Mouse (Mus musculus) limb, embryonic 10.5 days (tissue): ENCODE data around the gene Creb3l4. TPM values are rescaled to one million over a fixed set of nuclear protein-coding genes. Genes with fewer than 3 reads are reported as not detected.
A peak's percentile ranks its signal among the peaks of the same experiment; 100 is the strongest.
"Not testable (repeated sequence)": the region's sequence is repeated elsewhere in the genome, so short reads cannot be mapped to it uniquely, and the experiment has no call there.

ENCODE experiments used
- DNase-seq: peaks from one replicate; pipeline ENCODE4 v3.0.0-alpha.2; 2017; ENCODE audit warnings: low spot score
- H3K27ac ChIP-seq: fragments of 300-500 bp; sonication (generic); 2 replicates; pipeline ENCODE4 v1.5.1; 2016; ENCODE audit warnings: mild to moderate bottlenecking
- H3K27me3 ChIP-seq: fragments of 300-500 bp; sonication (generic); 2 replicates; pipeline ENCODE4 v1.6.1; 2016; ENCODE audit warnings: low read depth, mild to moderate bottlenecking; ENCODE audit not compliant: poor library complexity, severe bottlenecking
- H3K36me3 ChIP-seq: fragments of 300-500 bp; sonication (generic); 2 replicates; pipeline ENCODE4 v1.6.1; 2016; ENCODE audit warnings: mild to moderate bottlenecking, moderate library complexity
- H3K4me1 ChIP-seq: fragments of 300-500 bp; sonication (generic); 2 replicates; pipeline ENCODE4 v1.6.1; 2016
- H3K4me3 ChIP-seq: fragments of 300-500 bp; sonication (generic); 2 replicates; pipeline ENCODE4 v1.5.1; 2016; ENCODE audit warnings: mild to moderate bottlenecking, moderate library complexity
- H3K9me3 ChIP-seq: fragments of 300-500 bp; sonication (generic); replicated peaks from 2 replicates; pipeline ENCODE4 v1.6.1; 2016; ENCODE audit warnings: mild to moderate bottlenecking
- WGBS: fragments of 180-500 bp; shearing (Covaris S2); methylation state at CpG from one replicate; pipeline ENCODE4 v1.1.7; 2016; 5-methylcytosine and 5-hydroxymethylcytosine counted together
- polyA plus RNA-seq: library from polyadenylated mRNA; unstranded; fragments of >200 nt; fragmentation: Nextera tagmentation; extraction: Ambion mirVana; gene quantifications from 2 replicates; pipeline ENCODE4 v1.2.1, GENCODE M21; 2016

The Creb3l4 gene
- polyA plus RNA-seq, 1 experiment from 2014 or later = 8.9 TPM

DNA sequence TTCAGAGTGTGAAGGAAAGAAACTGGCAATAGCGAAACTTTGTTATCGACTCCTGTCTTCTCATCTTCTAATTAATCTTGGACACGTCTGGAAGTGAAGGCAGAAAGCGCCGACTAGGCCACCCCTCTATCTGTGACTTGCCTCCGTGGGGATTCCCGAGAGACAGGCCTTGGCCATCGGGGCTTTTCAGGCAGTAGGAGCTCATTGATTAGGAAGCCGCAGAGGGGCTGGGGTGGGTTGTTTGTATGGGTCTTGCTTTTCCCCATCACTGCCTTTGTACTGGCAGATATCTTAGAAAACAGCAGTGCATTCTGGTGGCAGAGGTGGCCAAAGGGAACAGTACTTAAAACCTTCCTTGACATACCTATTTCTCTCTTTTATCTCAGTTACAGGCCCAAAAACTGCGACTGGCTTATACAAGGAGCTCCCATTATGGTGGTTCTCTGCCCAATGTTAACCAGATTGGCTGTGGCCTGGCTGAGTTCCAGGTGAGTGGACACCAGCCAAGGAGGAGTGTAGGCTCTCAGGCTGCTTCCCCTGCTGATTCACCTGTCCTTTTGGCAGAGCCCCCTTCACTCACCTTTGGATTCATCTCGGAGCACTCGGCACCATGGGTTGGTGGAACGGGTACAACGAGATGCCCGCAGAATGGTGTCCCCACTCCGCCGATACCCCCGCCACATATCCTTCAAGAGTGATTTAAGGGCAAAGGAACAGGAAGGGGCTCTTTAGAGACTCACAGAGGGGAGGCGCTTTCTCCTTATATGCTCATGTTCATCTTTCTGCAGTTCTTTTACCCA, 13.6 kb upstream of the Creb3l4 start:
- 94% methylated on average over 19 of the region's 19 CpGs for WGBS
- H3K36me3 ChIP-seq = peaks cover 61% of the 10 kb centered on the region

DNA sequence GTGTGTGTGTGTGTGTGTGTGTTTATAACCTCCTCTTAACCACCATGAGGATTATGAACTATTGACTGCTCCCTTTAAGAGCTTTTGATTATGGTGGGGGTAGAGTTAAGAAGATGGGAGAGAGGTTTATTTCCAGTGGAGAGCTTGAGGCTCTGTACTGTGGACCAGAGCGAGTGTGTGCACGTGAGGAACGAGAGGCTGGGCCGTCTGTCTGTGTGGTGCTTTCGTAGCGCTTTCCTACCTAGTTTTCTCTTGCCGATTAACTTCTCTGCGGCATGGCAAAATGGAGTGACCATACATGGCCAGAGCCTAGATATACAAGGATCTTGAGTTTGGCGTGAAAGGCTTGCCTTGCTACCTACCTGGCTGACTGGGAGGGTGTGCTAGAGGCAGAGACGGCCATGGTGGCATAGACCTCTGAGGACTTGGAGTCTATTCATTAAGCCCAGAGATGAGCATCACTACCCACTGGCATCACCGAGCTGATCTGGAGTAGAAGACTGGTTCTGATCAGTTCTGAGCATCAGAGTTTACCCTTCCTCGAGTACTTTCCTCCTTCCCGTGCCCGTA, 12.6 kb upstream of the Creb3l4 start:
- Histone ChIP-seq H3K27ac (no peak overlapping the region), H3K4me1 (peaks cover 26% of the 10 kb centered on the region), H3K9me3 (no peaks in the 10 kb centered on the region), H3K36me3 (peaks cover 60% of the 10 kb centered on the region), H3K27me3 (no peaks in the 10 kb centered on the region), H3K4me3 (peak overlapping the region; percentile 87)
- no peak for DNase-seq
- 94% methylated on average over 14 of the region's 14 CpGs for WGBS

More for the DNA sequence above, 13.6 kb upstream of the Creb3l4 start:
- H3K27me3 ChIP-seq = no peaks in the 10 kb centered on the region
- H3K4me3 ChIP-seq = no peak overlapping the region; the same call in 1 of the 2 replicates
- H3K27ac ChIP-seq = no peak overlapping the region
- no peak for DNase-seq
- no peaks in the 10 kb centered on the region for H3K9me3 ChIP-seq
- peaks cover 26% of the 10 kb centered on the region for H3K4me1 ChIP-seq

GRCm38 (mm10) chr3:90255194-90255565, 11.9 kb upstream of the Creb3l4 start:
- DNase-seq = no peak
- Histone ChIP-seq H3K4me3 (peak overlapping the region; percentile 87), H3K27me3 (no peaks in the 10 kb centered on the region), H3K4me1 (peaks cover 26% of the 10 kb centered on the region), H3K27ac (peak overlapping the region; percentile 91), H3K9me3 (no peaks in the 10 kb centered on the region), H3K36me3 (peaks cover 60% of the 10 kb centered on the region)
- 19% methylated on average over 2 of the region's 2 CpGs for WGBS

- peak; percentile 47 for DNase-seq
- 1% methylated on average over 41 of the region's 41 CpGs for WGBS
- Histone ChIP-seq H3K27ac (peak overlapping the region; percentile 91), H3K4me3 (peak overlapping the region; percentile 87), H3K4me1 (peaks cover 26% of the 10 kb centered on the region), H3K27me3 (no peaks in the 10 kb centered on the region), H3K9me3 (no peaks in the 10 kb centered on the region), H3K36me3 (peaks cover 59% of the 10 kb centered on the region)
Observed at GRCm38 (mm10) chr3:90254419-90255193, 11.3 kb upstream of the Creb3l4 start.

DNA sequence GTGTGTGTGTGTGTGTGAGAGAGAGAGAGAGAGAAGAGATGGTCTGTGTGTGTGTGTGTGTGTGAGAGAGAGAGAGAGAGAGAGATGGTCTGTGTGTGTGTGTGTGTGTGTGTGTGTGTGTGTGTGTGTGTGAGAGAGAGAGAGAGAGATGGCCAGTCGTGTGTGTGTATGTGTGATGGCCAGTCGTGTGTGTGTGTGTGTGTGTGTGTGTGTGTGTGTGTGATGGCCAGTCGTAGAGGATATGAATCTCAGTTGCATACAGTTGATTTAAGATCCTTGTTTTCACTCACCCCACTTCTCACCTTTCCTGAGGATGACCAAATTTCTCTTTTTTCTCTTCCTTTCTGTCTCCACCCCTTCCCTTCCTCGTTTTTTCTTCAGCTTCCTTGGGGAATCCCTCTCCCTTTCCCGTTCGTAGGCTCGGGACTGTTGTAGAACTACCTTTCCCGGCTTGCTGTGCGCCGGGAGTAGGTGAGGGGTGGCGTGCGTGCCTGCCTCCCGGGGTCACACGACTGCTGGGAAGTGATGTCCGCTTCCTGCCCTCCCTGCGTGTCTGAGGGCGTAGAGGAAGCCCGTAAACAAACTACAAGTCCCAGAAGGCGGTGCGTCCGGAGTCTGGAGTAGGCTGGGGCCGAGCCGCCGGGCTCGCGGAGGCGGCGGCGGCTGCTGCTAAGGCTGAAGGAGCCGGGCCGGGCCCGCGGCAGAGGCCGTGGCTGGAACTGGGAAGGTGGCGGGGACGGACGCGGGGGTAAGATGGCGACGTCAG, 10.5 kb upstream of the Creb3l4 start, which contains the start of gene Crtc2:
Gene Crtc2, plus strand, starts transcription at position 511 of the 766 bp plus-strand sequence.
- WGBS = 2% methylated on average over 40 of the region's 40 CpGs
- peaks cover 30% of the 10 kb centered on the region for H3K4me1 ChIP-seq
- peaks cover 55% of the 10 kb centered on the region for H3K36me3 ChIP-seq
- H3K9me3 ChIP-seq = no peaks in the 10 kb centered on the region
- peak within 1 kb of the TSS; percentile 87 for H3K4me3 ChIP-seq
- peak within 1 kb of the TSS; percentile 91 for H3K27ac ChIP-seq
- H3K27me3 ChIP-seq = no peaks in the 10 kb centered on the region
- peak; percentile 93 for DNase-seq

GRCm38 (mm10) chr3:90253174-90253573, 9.9 kb upstream of the Creb3l4 start:
- not testable (repeated sequence) for H3K27ac ChIP-seq, H3K4me3 ChIP-seq, H3K9me3 ChIP-seq, H3K27me3 ChIP-seq, DNase-seq
- peaks cover 48% of the 10 kb centered on the region for H3K36me3 ChIP-seq
- 79% methylated on average over 1 of the region's 1 CpGs for WGBS
- peaks cover 37% of the 10 kb centered on the region for H3K4me1 ChIP-seq

DNA sequence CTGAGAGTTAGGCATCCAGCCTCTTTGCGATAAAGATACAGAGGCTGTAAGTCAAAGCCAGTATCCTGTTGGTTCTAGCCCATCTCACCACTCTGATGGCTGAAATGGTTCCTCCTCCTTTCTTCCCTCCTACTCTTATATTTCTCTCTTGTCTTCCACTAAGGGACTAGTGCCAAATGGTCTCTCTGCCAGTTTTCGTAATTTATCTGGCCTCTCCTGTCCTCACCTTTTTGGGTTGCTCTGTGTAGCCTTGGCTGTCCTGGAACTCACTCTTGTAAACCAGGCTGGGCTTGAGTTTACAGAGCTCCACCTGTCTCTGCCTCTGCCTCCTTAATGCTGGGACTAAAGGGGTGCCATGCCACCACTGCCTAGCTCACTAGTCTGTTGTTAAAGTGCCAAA, 9.3 kb upstream of the Creb3l4 start:
- 97% methylated on average over 2 of the region's 2 CpGs for WGBS
- H3K27me3 ChIP-seq = not testable (repeated sequence)
- peaks cover 39% of the 10 kb centered on the region for H3K4me1 ChIP-seq

GRCm38 (mm10) chr3:90251731-90252226, 8.5 kb upstream of the Creb3l4 start:
- Histone ChIP-seq H3K36me3 (peaks cover 34% of the 10 kb centered on the region), H3K4me1 (peaks cover 42% of the 10 kb centered on the region)
- 94% methylated on average over 11 of the region's 12 CpGs for WGBS
- H3K27ac ChIP-seq, H3K9me3 ChIP-seq, H3K4me3 ChIP-seq, DNase-seq, H3K27me3 ChIP-seq: not testable (repeated sequence)

More for the DNA sequence above, 9.3 kb upstream of the Creb3l4 start:
- DNase-seq, H3K4me3 ChIP-seq, H3K27ac ChIP-seq, H3K9me3 ChIP-seq: not testable (repeated sequence)
- peaks cover 43% of the 10 kb centered on the region for H3K36me3 ChIP-seq

GRCm38 (mm10) chr3:90250791-90251190, 7.5 kb upstream of the Creb3l4 start:
- no peak for DNase-seq
- Histone ChIP-seq H3K27me3 (no peaks in the 10 kb centered on the region), H3K4me1 (peaks cover 36% of the 10 kb centered on the region), H3K4me3 (no peak overlapping the region), H3K9me3 (no peaks in the 10 kb centered on the region), H3K27ac (no peak overlapping the region), H3K36me3 (peaks cover 25% of the 10 kb centered on the region)
- 88% methylated on average over 6 of the region's 6 CpGs for WGBS

- DNase-seq = no peak
- Histone ChIP-seq H3K27ac (peak overlapping the region; percentile 93), H3K27me3 (no peaks in the 10 kb centered on the region), H3K36me3 (peaks cover 25% of the 10 kb centered on the region), H3K4me3 (peak overlapping the region; percentile 72), H3K9me3 (no peaks in the 10 kb centered on the region), H3K4me1 (peaks cover 26% of the 10 kb centered on the region)
- 10% methylated on average over 10 of the region's 10 CpGs for WGBS
Observed at GRCm38 (mm10) chr3:90248746-90249100, 5.4 kb upstream of the Creb3l4 start.

- WGBS = under 1% methylated on average over 38 of the region's 44 CpGs
- no peaks in the 10 kb centered on the region for H3K9me3 ChIP-seq
- peak; percentile 94 for DNase-seq
- peak within 1 kb of the TSS; percentile 93 for H3K27ac ChIP-seq
- H3K4me3 ChIP-seq = peak within 1 kb of the TSS; percentile 72
- peaks cover 28% of the 10 kb centered on the region for H3K4me1 ChIP-seq
- H3K27me3 ChIP-seq = no peaks in the 10 kb centered on the region
- peaks cover 25% of the 10 kb centered on the region for H3K36me3 ChIP-seq
Observed at GRCm38 (mm10) chr3:90247960-90248745, 4.8 kb upstream of the Creb3l4 start, which contains the start of gene Slc39a1. Gene Slc39a1, plus strand, starts transcription at chr3:90248172.

GRCm38 (mm10) chr3:90247630-90247959, 4.3 kb upstream of the Creb3l4 start:
- no peaks in the 10 kb centered on the region for H3K9me3 ChIP-seq
- DNase-seq = no peak
- H3K4me3 ChIP-seq = peak overlapping the region; percentile 72
- H3K4me1 ChIP-seq = peaks cover 34% of the 10 kb centered on the region
- peak overlapping the region; percentile 93 for H3K27ac ChIP-seq
- under 1% methylated on average over 3 of the region's 3 CpGs for WGBS
- H3K36me3 ChIP-seq = peaks cover 25% of the 10 kb centered on the region
- H3K27me3 ChIP-seq = no peaks in the 10 kb centered on the region
